Mouse (Mus musculus) common myeloid progenitor, adult 5-6 weeks (primary cell): ENCODE measurements around the gene Perp. TPM values are rescaled to one million over a fixed set of nuclear protein-coding genes. Genes with fewer than 3 reads are reported as not detected.

Experiments used
- ATAC-seq: replicated peaks from 2 replicates; pipeline ENCODE4 v1.8.0; 2016; ENCODE audit warnings: low read depth, mild to moderate bottlenecking, moderate TSS enrichment, inconsistent platforms; ENCODE audit not compliant: poor library complexity, severe bottlenecking
- total RNA-seq: library from RNA; stranded (forward); fragments of 200-1000, 187-1606 nt; gene quantifications from 2 replicates; pipeline ENCODE4 v1.2.3, GENCODE M21; 2017

The Perp gene
- 0.92 and 3.6 TPM in 2 replicates for total RNA-seq

GRCm38 (mm10) chr10:18844441-18845286 lies at the start of gene Perp:
Perp (plus strand) TSS chr10:18845020.
- peak; percentile 69 for ATAC-seq

GRCm38 (mm10) chr10:18811751-18812150 lies 33.1 kb upstream of the Perp start:
- no peak for ATAC-seq

GRCm38 (mm10) chr10:18816560-18816959 lies 28.3 kb upstream of the Perp start:
- no peak for ATAC-seq

- no peak for ATAC-seq
Observed at GRCm38 (mm10) chr10:18825143-18825542, 19.7 kb upstream of the Perp start.

- ATAC-seq = peak; percentile 90
Observed at GRCm38 (mm10) chr10:18826107-18826506, 18.7 kb upstream of the Perp start.

- no peak for ATAC-seq
Observed at GRCm38 (mm10) chr10:18827936-18828335, 16.9 kb upstream of the Perp start.

GRCm38 (mm10) chr10:18830359-18830758 lies 14.5 kb upstream of the Perp start:
- no peak for ATAC-seq

- ATAC-seq = peak; percentile 29; the same call in 1 of the 2 replicates
Observed at GRCm38 (mm10) chr10:18831823-18832222, 13.0 kb upstream of the Perp start.

- no peak for ATAC-seq
Observed at GRCm38 (mm10) chr10:18834389-18834788, 10.4 kb upstream of the Perp start.

- ATAC-seq = peak; percentile 73; the same call in 1 of the 2 replicates
Observed at GRCm38 (mm10) chr10:18835684-18836479, 8.9 kb upstream of the Perp start.

GRCm38 (mm10) chr10:18839530-18839929 lies 5.3 kb upstream of the Perp start:
- ATAC-seq = no peak

GRCm38 (mm10) chr10:18840736-18841135 lies 4.1 kb upstream of the Perp start:
- ATAC-seq = no peak

- ATAC-seq = no peak
Observed at GRCm38 (mm10) chr10:18845287-18845662, 455 bp downstream of the Perp start.

- no peak for ATAC-seq
Observed at GRCm38 (mm10) chr10:18845711-18846110, 891 bp downstream of the Perp start.

- peak; percentile 53 for ATAC-seq
Observed at GRCm38 (mm10) chr10:18846474-18847264, 1.8 kb downstream of the Perp start.

GRCm38 (mm10) chr10:18850177-18850576 lies 5.4 kb downstream of the Perp start:
- ATAC-seq = no peak

- no peak for ATAC-seq
Observed at GRCm38 (mm10) chr10:18853417-18853816, 8.6 kb downstream of the Perp start.

- no peak for ATAC-seq
Observed at GRCm38 (mm10) chr10:18857244-18857643, 12.4 kb downstream of the Perp start.

- ATAC-seq = no peak
Observed at GRCm38 (mm10) chr10:18859632-18860031, 14.8 kb downstream of the Perp start.

- ATAC-seq = no peak
Observed at GRCm38 (mm10) chr10:18860119-18860824, 15.5 kb downstream of the Perp start.
